Mouse (Mus musculus) cerebellum, postnatal 25 days (tissue): ENCODE data around the gene Rpl36-ps4.
A peak's percentile ranks its signal among the peaks of the same experiment; 100 is the strongest.

Experiments used
- DNase-seq, 2 experiments: peaks; one replicate each; pipeline ENCODE4 v3.0.0; 2021; ENCODE audit warnings: mixed read lengths in 2 of 2

Gene Rpl36-ps4

DNA sequence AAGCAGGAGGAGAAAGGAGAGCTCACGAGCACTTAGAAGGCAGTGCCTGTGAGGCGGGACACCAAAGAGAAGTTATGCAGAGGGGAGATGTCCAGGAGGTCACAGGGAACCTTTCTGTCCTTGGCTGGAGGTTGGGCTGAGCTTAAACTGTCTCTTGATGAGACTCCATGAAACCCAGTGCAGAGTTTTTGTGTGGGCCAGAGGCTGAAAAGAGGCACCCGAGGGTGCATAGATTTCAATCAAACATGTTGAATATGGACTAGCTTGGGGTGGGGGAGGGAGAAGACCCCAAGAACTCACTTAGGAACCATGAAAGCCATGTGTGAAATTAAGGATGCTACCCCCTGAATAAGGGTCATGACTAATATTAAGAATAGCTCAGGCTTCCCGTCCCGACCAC lies at the start of gene Rpl36-ps4:
TSS of gene Rpl36-ps4 (plus strand) at position 301 of the 400 bp plus-strand sequence.
- DNase-seq: no peak

DNA sequence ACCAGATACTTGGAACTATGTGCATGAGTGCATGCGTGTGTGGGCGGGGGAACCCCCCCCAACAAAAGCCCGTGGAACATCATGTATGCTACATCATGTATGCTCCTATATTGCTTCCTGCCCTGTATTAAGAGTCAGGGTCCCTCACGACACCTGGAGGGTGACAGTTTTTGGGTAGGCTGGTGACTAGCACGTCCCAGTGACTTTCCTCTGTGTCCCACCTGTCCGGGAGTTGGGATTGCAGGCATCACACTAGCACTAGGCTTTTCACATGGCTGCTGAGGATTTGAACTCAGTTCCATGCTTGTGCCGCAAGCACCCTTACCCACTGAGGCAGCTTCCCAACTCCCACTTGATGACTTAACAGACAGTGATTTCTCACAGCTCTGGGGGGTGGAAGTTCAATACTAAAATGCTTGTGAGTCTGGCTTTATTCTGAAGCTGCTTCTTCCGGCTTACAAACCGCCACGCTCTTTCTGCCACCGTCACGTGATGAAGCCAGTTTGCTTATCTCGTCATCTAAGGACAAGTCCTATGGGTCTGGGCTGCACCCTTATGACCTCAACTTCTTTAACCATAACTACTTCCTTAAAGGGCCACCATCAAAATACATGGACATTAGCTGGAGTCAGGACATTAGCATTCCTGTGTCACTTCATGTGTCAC lies 49.2 kb upstream of the Rpl36-ps4 start:
- DNase-seq: peak; percentile 32 to 47

DNA sequence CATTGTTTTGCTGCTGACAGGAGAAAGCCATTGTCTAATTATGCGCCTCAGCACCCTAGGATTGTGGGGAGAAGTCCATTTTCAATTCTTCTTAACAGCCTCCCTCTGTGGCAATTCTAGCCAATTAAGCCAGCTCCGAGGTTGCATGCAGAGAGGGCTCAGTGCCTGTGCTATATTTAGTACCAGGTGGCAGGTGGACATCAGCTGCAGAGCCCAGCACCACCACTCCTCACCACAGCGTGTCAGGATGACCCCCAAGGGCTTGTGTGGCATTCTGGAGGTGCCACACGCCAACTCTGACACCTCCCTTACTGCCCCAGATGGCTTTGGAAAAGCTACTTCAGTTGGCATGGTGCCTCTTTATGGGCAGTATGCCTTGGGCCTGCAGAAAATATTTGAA lies 48.5 kb upstream of the Rpl36-ps4 start:
- peak; percentile 90 to 91 for DNase-seq

DNA sequence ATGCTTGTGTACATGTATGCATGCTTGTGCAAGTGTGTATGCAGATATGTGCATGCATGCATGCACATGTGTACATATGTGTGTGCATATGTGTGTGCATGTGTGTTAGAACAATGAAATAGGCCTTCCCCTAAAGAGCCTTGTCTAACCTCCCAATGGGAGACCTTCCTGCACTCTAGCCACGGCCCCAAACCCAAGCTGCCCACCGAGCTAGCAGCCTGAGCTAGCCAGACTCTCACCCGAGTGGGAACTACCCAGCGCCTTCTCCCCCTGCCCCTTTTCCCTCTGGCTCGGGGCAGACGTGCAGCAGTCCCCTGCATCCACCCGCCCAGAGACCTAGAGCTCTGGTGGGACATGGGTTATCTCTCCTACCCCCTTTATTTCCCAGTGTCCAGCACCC lies 47.3 kb upstream of the Rpl36-ps4 start:
- peak in 1 of 2 experiments; percentile 29 for DNase-seq

DNA sequence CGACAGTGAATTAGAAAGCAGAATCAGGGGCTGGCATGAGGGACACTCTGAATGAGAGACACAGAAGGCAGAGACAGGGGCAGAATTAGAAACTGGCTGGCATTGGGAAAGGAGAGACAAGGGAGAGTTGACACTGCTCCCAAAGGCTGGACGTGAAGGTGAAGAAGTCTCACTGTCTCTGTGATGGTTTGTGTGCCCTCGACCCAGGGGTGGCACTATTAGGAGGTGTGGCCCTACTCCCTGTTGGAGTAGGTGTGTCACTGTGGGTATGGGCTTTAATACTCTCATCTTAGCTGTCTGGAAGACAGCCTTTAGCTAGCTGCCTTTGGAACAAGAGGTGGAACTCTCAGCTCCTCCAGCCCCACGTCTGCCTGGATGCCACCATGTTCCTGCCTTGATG lies 46.8 kb upstream of the Rpl36-ps4 start:
- no peak for DNase-seq

DNA sequence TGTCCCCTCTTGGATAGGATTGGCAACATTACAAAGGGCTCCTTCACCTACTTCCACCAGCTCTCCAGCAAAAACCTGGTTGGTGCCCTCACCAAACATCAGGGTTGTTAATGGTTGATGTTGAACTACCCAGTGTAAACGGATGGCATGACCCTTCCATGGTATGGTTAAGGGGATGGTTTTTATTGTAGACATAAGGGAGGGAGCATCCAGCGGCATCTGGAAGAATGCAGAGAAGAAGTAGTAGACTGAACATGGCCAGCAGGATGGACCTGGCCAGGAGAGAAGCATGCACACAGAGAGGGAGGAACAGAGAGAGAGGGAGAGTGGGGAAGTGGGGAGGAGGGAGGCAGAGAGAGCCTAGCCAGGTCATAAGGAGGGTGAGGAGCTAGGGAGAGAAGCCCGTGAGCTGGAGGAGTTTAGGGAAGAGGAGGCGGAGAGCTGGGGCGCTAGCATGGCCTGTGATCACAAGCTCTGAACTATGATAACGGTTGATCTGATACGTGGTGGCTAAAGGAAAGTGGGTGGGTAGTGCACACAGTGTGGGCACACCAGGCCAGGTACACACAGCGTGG lies 45.3 kb upstream of the Rpl36-ps4 start:
- no peak for DNase-seq

DNA sequence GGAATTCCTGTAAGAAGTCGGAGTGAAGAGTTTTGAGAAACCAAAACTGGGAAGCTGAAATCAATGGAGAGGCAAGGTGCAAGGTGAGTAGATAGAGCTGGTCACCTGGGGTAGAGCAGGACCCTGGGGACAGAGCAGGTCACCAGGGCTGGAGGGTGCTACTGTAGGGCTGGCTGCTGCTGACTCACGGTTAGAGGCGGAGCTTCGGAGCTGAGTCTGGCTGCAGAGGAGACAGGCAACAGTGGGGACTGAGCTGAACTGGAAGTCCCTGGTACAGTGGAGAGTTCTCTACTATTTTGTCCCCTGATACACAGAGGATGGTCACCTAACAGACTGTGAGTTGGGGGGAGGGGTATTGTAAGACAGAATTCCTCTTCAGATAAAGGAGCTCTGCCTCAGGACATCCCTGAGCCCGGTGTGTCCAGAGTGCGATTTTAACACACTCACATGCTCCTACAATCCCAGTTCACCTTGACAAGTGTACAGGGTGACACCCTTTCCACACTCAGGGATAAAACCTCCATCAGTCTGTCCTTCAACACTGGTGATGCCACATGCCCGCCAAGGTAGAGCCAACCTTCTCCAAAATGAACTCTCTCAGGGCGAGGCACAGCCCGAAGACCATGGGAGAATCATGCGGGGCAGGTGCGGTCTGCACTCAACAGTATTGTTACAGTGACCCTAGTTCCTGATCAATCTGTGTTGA lies 44.3 kb upstream of the Rpl36-ps4 start:
- peak; percentile 30 to 51 for DNase-seq

DNA sequence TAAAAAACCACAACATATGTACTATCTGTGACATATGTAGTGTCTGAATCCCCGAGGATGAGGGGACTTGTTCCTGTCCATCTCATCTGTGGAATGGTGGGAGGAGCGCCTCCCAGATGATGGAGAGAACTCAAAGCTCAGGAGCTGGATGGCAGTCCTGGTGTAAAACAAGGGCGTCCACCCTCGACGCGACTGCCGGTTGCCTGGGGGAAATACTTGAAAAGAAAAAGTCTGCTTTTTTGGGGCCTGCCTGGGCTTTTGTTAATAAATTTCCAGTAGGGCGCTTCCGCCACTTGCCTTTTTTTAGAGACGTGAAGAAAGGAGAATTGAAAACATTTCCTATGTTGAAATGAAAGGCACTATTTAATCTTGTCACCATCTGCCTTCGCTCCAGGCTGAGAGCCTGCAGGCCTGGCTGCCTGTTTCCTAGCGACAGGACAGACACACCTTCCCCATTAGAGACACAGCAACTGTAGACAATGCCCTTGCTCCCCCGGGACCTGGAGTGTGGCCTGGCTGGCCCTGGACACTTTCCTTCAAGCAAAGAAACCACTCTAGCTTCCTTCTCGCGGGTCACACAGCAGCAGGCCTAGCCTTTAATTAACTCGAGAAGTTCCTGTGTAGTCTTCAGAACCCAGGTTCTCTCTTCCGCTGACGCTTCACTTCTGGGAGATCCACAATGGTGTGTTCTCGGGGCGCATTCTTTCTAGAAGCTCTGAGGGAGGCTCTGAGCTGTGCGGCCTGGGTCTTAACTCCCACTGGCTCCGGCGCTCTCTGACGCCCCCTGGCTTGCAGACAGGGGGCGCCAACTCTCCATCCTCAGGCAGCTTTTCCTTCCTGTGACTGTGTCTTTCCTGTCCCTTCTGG lies 43.3 kb upstream of the Rpl36-ps4 start:
- peak; percentile 60 to 72 for DNase-seq

DNA sequence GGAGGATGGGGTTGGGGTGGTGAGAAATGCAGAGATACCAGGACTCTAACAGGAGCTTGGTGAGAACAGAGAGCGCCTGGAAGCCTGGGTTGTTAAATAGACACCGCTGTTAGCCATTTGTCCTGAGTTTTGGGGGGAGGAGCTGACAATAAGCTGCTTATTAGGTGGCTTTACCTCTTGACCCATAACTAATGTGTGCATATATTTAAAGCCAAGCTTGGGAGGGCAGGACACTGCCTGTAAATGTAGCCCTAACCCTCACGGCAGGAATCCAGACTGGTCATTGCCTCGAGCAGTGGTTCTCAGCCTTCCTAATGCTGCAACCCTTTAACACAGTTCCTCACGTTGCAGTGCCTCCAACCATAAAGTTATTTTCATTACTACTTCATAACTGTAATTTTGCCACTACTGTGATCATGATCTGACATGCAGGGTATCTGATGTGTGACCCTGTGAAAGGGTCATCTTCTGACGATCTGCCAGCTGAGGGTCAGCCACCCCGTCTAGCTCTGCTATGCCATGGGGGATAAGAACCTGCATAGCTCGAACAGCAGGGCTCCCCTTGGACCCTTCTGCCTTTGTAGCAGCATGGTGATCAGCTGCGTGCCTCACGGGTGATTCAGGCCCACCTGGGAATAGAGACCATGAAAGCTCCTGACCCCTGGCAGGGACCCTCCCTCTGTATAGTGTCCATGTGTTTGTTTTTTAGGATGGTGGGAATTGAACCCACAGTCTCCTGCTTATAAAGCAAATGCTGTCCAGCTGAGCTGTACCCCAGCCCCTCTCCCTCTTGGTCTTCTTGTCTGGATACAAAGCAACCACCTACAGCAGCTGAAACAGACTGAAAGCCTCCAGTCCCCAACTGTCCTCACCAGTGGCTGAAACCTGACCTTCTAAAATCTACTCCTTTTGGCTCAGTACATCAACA lies 42.0 kb upstream of the Rpl36-ps4 start:
- DNase-seq: no peak

DNA sequence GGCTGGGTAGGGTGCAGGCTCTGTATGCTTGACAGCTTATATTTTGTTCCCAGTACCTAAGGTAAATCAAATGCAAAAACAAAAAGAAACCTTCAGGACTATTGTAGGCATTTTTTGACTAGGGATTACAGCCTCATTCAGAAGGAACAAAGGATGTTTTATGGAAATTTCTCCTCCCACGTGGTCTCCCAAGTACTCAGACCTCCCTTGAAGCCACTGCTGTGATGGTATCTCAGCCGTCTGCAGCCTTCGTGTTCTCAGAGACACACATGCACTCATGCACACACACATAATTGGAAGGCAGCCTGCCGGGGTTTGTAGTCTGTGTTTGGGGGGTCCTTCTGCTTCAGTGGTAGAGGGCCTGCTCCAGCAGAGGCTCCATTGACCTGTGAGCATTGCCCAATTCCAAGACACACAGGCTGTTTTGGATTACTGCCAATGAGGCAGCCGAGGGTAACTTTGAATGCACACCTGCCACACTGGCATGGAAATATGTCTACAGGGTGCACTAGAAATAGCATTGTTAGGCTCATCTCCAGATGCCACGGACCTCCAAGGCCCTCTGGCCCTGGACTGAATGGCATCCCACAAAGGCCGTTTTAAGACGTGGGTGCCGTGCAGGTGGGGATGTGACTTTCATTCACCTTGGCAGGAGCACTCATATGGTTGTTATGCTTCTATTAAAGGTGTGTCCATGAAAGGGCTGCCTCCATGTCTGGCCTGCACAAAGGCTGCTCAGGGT lies 41.1 kb upstream of the Rpl36-ps4 start:
- DNase-seq: peak; percentile 25 to 26

DNA sequence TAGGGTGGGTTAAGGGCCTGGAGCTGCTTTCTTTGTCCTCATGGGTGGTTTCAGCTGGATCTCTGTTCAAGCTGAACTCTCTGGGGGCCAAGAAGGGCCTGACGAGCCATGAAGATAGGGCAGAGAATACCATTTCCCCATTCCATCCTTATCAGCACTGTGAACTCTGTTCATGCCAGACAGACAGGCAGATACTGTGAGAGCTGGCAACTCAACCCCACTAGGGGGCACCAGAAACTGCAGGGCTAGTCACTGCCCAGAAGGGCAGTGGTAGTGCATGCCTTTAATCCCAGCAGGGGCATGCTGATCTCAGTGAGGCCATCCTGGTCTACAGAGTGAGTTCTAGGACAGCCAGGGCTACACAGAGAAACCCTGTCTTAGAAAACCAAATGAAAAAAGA lies 38.2 kb upstream of the Rpl36-ps4 start:
- peak; percentile 59 to 80 for DNase-seq

DNA sequence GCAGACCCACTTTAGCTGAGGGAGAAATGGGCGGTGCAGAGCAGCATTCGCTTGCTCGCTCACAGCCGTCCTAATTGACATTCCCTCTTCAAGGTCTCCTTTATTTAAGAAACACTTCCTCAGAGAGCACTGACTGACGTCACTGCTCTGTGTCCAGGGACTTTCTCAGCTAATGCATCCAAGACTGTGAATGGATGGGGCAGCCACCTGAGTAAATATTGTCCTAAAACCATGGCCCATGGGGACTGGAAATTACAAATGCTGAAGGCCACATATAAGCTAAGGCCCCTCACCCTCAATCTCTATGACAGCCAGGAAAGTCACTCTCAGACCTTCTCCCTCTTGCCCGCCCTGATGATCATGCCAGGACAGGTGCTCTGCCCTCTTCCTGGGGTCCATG lies 23.6 kb upstream of the Rpl36-ps4 start:
- DNase-seq: no peak

DNA sequence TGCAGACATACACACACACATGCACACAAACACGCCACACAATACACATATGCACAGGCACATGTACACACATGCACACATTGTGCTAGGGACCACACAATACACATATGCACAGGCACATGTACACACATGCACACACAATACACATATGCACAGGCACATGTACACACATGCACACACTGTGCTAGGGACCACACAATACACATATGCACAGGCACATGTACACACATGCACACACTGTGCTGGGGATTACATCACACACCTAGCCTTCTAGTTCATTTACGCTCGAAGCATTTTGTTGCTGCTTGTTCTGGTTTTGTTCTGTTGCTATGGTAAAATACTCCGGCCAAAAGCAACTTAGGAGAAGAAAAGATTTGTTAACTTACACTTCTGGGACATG lies 20.1 kb upstream of the Rpl36-ps4 start:
- no peak for DNase-seq

DNA sequence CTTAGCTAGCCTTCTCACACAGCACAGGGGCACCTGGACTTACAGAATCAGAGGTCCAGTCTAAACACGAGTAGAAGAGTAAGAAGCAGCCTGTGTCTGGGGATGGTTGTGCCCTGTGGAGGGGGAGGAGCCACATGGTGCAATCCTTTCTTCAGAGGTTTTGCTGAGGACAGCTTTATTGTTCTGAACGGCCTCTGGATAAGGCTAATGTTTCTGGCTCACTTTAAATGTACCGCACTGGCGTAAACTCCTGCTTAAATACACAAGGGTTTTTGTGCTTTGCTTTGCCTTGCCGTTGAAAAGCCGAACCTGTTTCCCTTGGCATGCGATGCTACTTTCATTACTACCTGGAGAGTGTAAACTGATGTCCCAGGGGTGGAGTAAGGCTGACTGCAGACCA lies 19.6 kb upstream of the Rpl36-ps4 start:
- no peak for DNase-seq

DNA sequence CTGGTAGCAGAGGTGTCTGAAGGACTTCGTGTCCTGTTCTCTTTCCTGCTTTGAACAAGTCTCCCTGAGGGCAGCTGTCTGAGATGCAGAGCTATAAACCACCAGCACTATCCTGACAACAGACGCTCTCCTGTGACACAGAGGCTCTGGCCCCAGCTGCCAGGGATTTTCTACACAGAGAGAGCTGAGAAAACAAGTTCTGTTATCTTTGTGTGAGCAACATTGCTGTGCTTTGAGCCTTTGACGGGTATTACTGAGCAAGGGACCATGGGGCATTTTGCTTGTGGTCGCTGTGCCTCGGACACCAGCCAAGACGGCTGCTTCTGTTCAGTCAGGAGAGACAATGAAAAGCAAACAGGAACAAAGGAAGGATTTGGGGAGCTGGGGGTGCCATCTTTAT lies 17.6 kb upstream of the Rpl36-ps4 start:
- DNase-seq: no peak

DNA sequence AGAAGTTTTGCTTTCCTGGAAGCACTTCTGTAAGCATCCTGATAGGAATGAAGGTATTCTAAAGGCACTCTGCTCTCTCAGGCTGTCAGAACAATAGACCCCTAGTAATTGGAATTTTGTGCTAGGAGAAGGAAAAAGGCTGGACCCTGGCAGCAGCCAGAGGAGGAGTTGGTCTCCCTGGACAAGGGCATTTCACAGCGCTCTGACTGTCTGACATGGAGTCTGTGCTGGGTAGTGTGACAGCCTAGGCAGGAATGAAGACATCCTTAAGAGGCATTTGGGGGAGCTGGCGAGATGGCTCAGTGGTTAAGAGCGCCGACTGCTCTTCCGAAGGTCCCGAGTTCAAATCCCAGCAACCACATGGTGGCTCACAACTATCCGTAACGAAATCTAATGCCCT lies 17.1 kb upstream of the Rpl36-ps4 start:
- no peak for DNase-seq

DNA sequence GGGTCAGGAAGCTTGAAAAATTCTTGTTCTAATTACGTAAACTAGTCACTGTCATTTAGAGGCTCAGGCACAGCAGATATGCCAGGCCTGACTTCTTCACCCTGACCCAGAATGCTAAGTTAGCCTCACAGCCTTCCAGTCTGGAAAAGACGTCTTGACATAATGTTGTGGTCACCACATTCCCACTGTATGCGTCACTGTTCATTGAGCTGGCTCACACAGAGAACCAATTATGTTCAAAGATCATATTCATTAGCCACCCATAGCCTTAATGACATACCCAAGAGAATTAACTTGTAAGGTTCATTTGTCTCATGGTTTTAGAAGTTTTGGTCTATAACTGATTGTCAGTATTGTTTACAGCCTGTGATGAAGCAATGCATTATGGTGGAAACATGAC lies 5.4 kb upstream of the Rpl36-ps4 start:
- no peak for DNase-seq

DNA sequence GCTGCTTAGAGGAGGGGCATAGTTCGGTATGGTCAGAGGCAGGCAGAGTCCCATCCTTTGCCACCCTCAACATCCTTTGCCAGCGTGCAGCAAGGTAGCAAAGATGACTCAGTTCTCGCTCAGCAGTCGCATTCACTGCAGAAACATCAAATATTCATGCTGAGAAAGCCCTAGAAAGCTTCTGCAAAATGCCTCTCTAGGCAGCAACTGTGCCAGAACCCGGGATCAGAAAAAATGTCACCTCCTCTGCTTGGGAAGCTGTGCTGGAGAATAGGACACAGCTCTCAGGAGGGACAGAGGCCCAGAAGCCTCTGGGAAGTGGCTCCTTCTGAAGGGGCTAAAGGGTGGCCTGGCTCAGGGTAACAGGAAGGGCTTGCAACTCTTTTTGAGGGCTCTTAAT lies 2.7 kb upstream of the Rpl36-ps4 start:
- no peak for DNase-seq

DNA sequence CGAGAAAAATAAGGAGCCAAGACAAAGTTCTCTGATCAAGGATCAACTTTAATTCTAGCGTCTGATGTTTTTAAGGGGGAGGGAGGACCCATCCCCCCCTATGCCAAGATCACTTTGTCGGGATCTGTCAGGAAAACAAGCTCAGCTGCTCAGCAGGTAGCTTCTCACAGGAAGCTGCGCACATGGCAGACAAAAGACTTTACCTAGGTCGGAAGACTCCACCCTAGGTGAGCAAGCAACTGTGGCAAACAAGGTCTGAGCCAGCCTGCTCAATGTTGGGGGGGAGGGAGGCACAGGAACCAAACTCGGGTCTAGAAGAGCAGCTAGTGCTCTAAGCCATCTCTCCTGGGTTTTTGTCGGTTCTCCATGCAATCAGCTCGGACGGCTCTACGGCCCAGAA lies 13.5 kb downstream of the Rpl36-ps4 start:
- DNase-seq: no peak

DNA sequence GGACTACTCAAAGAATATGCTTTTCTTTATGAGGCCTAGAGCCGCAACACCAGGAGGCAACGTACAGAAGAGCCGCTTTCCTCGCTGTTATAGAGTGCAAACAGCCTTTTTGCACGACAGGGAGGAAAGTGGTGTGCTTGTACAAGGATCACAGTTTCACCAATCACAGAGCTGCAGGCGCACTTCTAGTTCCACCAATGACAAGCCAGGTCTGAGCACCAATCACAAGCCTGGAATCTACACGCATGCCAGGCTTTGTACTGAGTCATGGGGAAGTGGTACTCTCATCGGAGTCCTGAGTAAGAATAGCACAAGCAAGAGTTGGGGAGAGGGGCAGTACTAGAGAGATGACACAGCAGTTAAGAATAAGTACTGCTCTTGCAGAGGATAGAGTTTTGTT lies 14.0 kb downstream of the Rpl36-ps4 start:
- no peak for DNase-seq

DNA sequence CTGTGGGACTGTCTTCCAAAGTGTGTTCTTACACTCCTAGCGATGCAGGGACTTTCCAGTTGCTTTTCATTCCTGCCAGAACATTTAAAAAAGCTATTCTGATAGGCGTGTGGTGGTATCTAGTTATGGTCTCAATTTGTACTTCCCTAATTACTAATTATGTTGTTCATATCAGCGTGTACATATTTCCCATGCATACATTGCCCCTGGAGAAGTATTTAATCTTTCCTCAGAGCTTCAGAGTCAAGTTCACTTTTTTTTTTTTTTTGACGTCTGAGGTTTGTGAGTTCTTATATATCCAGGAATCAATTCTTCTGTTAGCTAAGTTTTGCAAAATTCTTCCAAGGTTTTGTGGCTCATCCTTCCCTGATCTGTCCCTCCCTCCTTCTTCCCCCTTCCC lies 15.4 kb downstream of the Rpl36-ps4 start:
- no peak for DNase-seq
